27 mouse cellular contexts compared by ENCODE assay signal in genomic region chr10:45886636-45887035, GRCm38 (mm10).
"Had no signal": no experiment of that assay in that cellular context is flagged by ENCODE, and none has a peak within 500 bp of the region (broad histone marks: within the 10 kb centered on the region; RNA-seq: fewer than 3 reads in every experiment).

No protein-coding gene starts in this region.

- H3K4me1 ChIP-seq: heart, embryonic 10.5 days; heart, embryonic 12.5 days; hindbrain, embryonic 10.5 days; hindbrain, embryonic 12.5 days; liver, embryonic 12.5 days had no signal

- H3K27ac ChIP-seq: gastrocnemius, adult 2 months; heart, embryonic 10.5 days; hindbrain, embryonic 10.5 days; hindbrain, embryonic 12.5 days; hindbrain, embryonic 14.5 days; kidney, embryonic 15.5 days; kidney, postnatal 0 days; limb, embryonic 13.5 days; limb, embryonic 15.5 days; liver, embryonic 12.5 days; liver, embryonic 14.5 days had no signal

- ATAC-seq: hindbrain, embryonic 16.5 days; intestine, embryonic 16.5 days; liver, embryonic 12.5 days had no signal

- H3K36me3 ChIP-seq: heart, embryonic 10.5 days; heart, embryonic 12.5 days; hindbrain, embryonic 10.5 days; hindbrain, embryonic 12.5 days; kidney, embryonic 15.5 days; limb, embryonic 13.5 days; limb, embryonic 15.5 days; liver, embryonic 12.5 days had no signal

- H3K9me3 ChIP-seq: heart, embryonic 10.5 days; heart, embryonic 12.5 days; hindbrain, embryonic 10.5 days; hindbrain, embryonic 12.5 days; kidney, embryonic 15.5 days; limb, embryonic 13.5 days; limb, embryonic 15.5 days; liver, embryonic 12.5 days had no signal

- H3K27me3 ChIP-seq: heart, embryonic 12.5 days; hindbrain, embryonic 12.5 days; kidney, embryonic 15.5 days; limb, embryonic 13.5 days; limb, embryonic 15.5 days; liver, embryonic 12.5 days had no signal

- H3K4me3 ChIP-seq: gastrocnemius, adult 2 months; heart, embryonic 10.5 days; heart, embryonic 12.5 days; hindbrain, embryonic 10.5 days; hindbrain, embryonic 12.5 days; kidney, embryonic 15.5 days; limb, embryonic 13.5 days; limb, embryonic 15.5 days; liver, embryonic 12.5 days had no signal

- H3K4me2 ChIP-seq: heart, embryonic 12.5 days; hindbrain, embryonic 12.5 days; hindbrain, embryonic 14.5 days; kidney, embryonic 15.5 days; limb, embryonic 13.5 days; limb, embryonic 15.5 days; liver, embryonic 12.5 days had no signal

- H3K9ac ChIP-seq: heart, embryonic 12.5 days; hindbrain, embryonic 12.5 days; hindbrain, embryonic 14.5 days; kidney, embryonic 15.5 days; limb, embryonic 13.5 days; limb, embryonic 15.5 days; liver, embryonic 12.5 days; liver, embryonic 14.5 days had no signal

- DNase-seq: gastrocnemius, adult 2 months; gastrocnemius, postnatal 10 days; gastrocnemius, postnatal 25 days; heart, adult 18-20 months; heart, postnatal 10 days; heart, postnatal 4 days; kidney, adult 11 months; kidney, adult 2 months; kidney, adult 9 months; kidney, postnatal 14 days; kidney, postnatal 36 days; layer of hippocampus, adult 9-11 months; layer of hippocampus, postnatal 36 days; left cerebral cortex, postnatal 4 days had no signal
